17 mouse cellular contexts compared by ENCODE assay signal in the genomic region with DNA sequence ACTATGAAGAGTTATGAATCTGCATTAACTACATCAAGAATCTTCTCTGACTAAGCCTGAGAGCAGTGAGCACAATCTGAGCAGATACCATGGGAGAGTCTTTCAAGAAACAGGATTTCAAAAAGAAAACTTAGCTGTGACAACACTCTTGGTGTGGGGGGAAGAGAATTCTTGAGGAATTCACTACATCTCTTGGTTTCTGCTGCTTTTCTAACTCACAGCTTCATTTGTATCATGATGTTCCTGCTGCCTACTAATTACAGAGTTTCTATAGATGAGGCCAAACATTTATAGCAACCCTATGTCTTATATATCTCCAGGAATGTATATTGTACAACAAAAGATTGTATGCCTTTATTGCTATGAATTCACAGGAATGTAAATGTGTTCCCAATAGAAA.
"Had no signal": no experiment of that assay in that cellular context is flagged by ENCODE, and none has a peak within 500 bp of the region (broad histone marks: within the 10 kb centered on the region; RNA-seq: fewer than 3 reads in every experiment).

No protein-coding gene starts in this region.

- DNase-seq: cerebellum, adult 8-10 months; cerebellum, adult 9-10 months; cerebellum, adult 9-11 months; cerebellum, postnatal 10 days; cerebellum, postnatal 14 days; cerebellum, postnatal 25 days; cerebellum, postnatal 36 days; embryo, embryonic 11 days; forebrain, postnatal 0 days; gastrocnemius, adult 2 months; gastrocnemius, postnatal 10 days; gastrocnemius, postnatal 14 days; gastrocnemius, postnatal 25 days; gastrocnemius, postnatal 36 days; heart, adult 11 months; heart, adult 18-20 months; heart, adult 2 months had no signal
